Mouse (Mus musculus) thymus, adult 18-20 months (tissue): ENCODE results near the gene Cdh18.
"Not testable (repeated sequence)": the region's sequence is repeated elsewhere in the genome, so short reads cannot be mapped to it uniquely, and the experiment has no call there.

Source experiments
- DNase-seq, 2 experiments: peaks; one replicate each; pipeline ENCODE4 v3.0.0; 2022; ENCODE audit warnings: mixed read lengths in 2 of 2

The Cdh18 gene

DNA sequence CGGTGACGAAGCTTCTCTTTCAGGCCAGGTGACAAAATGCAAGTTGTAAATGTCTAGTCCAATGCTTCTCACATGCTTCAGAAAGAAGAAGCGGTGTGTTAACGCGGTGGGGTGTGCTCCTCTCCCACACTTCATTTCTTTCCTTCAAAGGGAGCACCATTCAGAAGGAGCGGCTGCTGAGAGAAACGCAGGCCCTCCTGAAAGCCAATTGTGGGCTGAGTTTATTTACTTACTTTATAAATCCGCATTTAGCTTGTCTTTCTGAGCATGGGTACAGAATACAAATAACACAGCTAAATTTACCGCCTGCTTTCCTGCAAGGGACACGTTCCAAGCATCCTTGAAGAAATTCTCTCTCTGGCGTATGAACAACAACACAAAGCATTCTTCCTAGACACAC lies 420.6 kb downstream of the Cdh18 start:
- DNase-seq, result no peak

- no peak for DNase-seq
These were observed 431.3 kb downstream of the Cdh18 start for GRCm38 (mm10) chr15:22980136-22980535.

GRCm38 (mm10) chr15:22984647-22985046 lies 435.8 kb downstream of the Cdh18 start:
- no peak for DNase-seq

- no peak for DNase-seq
These were observed 467.9 kb downstream of the Cdh18 start for GRCm38 (mm10) chr15:23016680-23017079.

GRCm38 (mm10) chr15:23021151-23021550 lies 472.3 kb downstream of the Cdh18 start:
- DNase-seq, result no peak

- no peak for DNase-seq
These were observed 473.8 kb downstream of the Cdh18 start for GRCm38 (mm10) chr15:23022635-23023034.

GRCm38 (mm10) chr15:23035551-23036207 lies 486.9 kb downstream of the Cdh18 start:
- DNase-seq, result no peak

GRCm38 (mm10) chr15:23036208-23037065 lies 487.6 kb downstream of the Cdh18 start:
- no peak for DNase-seq

DNA sequence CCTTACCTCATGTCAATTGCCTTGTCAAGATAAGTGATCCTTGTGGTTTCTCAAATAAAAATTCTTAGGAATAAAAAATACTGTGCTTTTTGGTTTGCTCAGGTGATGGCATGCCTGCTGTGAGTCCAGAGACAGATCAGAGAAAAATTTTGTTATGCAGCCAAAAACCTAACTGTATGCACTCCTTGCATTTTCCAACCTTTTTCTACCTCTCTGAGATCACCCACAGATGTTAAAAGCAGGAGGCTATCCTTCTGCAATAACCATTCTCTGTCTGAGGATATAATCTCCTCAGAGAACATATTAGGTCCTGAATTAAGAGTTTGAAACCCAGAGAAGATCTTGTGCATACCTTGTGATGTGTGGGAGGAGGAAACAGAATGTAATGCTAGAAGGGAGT lies 488.7 kb downstream of the Cdh18 start:
- no peak for DNase-seq

- no peak for DNase-seq
These were observed 497.4 kb downstream of the Cdh18 start for GRCm38 (mm10) chr15:23046127-23046785.

GRCm38 (mm10) chr15:23052006-23052405 lies 503.2 kb downstream of the Cdh18 start:
- DNase-seq, result no peak

GRCm38 (mm10) chr15:23085326-23085725 lies 536.5 kb downstream of the Cdh18 start:
- not testable (repeated sequence) for DNase-seq

GRCm38 (mm10) chr15:23087535-23087934 lies 538.7 kb downstream of the Cdh18 start:
- no peak for DNase-seq

DNA sequence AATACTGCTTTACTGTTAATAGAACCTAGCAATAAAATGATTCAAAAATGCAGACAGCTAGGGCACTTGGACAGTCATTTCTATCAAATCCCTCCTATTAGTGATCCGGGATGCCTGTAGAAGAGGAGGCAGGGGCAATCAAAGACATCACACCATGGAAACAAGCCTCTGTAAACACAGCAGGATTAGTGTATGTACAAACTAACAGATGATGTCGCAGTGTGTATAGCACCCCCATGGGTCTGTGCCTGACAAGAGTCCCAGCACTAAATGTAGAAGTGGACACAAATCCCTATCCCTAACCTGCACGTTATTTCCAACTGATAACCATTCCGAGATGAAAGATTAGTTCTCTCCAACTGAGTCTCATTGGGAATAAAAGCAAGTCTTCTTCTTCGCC lies 547.8 kb downstream of the Cdh18 start:
- DNase-seq, result no peak

- no peak for DNase-seq
These were observed 556.0 kb downstream of the Cdh18 start for GRCm38 (mm10) chr15:23104668-23105380.

GRCm38 (mm10) chr15:23134950-23135715 lies 586.3 kb downstream of the Cdh18 start:
- no peak for DNase-seq

- no peak for DNase-seq
These were observed 588.1 kb downstream of the Cdh18 start for GRCm38 (mm10) chr15:23136971-23137370.

DNA sequence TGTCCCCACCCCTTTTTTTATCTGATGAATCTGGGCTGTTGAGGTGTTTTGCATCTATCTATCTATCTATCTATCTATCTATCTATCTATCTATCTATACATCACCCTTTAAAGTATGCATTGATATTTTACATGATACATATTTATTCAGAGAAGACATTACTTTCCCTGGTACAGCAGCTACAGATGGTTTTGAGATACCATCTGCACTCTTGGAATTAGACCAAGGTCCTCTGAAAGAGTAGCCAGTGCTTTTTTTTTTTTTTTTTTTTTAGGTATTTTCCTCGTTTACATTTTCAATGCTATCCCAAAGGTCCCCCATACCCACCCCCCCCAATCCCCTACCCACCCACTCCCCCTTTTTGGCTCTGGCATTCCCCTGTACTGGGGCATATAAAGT lies 594.1 kb downstream of the Cdh18 start:
- not testable (repeated sequence) for DNase-seq

DNA sequence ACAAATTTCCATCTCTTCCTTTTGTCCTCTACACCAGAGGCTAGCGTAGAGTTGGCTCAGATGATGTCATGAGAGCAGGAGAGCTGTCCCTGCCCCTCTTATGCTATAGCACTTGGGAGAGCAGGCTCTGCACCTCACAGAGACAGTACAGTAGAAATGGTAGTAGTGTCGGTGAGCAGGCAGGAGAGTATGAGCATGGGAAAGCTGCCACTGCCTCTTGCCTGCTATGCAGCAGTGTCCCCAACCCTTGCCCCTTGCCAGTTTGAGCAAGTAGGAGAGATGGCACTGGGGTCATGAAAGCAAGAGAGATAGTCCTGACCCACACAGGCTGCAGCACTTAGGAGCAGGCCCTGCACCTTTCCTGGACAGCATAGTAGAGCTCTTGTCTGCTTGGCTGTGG lies 607.1 kb downstream of the Cdh18 start:
- no peak for DNase-seq

DNA sequence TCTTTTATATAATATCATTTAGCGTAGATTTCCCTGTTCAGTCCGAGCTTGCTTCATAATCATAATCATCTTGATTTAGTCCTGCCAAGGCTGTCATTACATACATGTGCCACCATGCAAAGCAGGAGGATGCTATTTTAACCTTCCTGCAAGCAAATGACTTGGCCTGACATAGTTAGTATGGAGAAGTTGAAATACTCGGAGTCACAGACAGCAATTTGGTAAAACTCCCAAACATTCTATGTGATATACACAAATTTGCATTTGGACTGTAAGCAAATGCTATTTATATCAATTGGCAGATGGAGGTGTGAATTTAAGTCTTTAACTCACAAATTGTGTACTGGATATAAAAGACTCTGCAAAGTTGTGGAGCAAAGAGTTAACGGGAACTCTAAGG lies 616.0 kb downstream of the Cdh18 start:
- no peak for DNase-seq

GRCm38 (mm10) chr15:23174623-23175022 lies 625.8 kb downstream of the Cdh18 start:
- DNase-seq, result no peak

DNA sequence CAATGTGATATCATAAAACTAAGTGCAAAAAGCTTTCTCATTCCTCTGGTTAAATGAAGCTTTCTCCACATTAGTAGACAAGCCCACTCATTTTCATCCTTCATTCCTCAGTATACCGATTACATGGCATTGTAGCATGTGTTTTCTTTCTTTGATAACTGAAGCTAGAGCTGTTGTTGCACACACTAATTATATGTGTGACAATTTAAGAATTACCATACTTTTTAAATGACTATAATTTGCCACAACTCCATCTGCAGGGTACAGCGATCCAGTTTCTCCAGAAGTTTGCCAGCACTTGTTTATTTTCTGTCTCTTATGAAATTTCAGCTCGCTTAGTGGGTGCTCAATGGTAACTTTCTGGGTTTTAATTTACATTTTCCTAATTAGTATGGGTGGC lies 663.2 kb downstream of the Cdh18 start:
- no peak for DNase-seq
